Mouse (Mus musculus) embryonic fibroblast, embryonic 13.5 days (primary cell): ENCODE data around the gene Zfp518b. TPM values are rescaled to one million over a fixed set of nuclear protein-coding genes. Genes with fewer than 3 reads are reported as not detected.

Source experiments
- H3K27ac ChIP-seq: 2 replicates; pipeline ENCODE4 v1.5.1; 2012; ENCODE audit warnings: low read length, control low read depth, inconsistent platforms; ENCODE audit not compliant: insufficient read depth
- H3K4me1 ChIP-seq: 2 replicates; pipeline ENCODE4 v1.6.1; 2011; ENCODE audit warnings: low read length; ENCODE audit not compliant: control insufficient read depth, insufficient read depth
- H3K4me3 ChIP-seq: 2 replicates; pipeline ENCODE4 v1.5.1; 2011; ENCODE audit warnings: mild to moderate bottlenecking, control low read depth, low read length; ENCODE audit not compliant: insufficient read depth
- CTCF ChIP-seq: IDR thresholded peaks from 2 replicates; pipeline ENCODE4 v1.5.1; 2011; ENCODE audit warnings: mild to moderate bottlenecking, control low read depth, low read length, moderate library complexity, borderline replicate concordance; ENCODE audit not compliant: insufficient read depth
- POLR2A ChIP-seq: IDR thresholded peaks from 2 replicates; pipeline ENCODE4 v1.6.1; 2011; ENCODE audit warnings: low read depth, mild to moderate bottlenecking, control low read depth, low read length, moderate library complexity
- polyA plus RNA-seq: library from polyadenylated mRNA; stranded (reverse); fragments of >200 nt; gene quantifications from 2 replicates; pipeline ENCODE4 v1.2.4, GENCODE M21; 2011; ENCODE audit warnings: low read depth; ENCODE audit not compliant: missing spikeins, insufficient read length

The Zfp518b gene
- polyA plus RNA-seq, 1 experiment, result 22.4 TPM

DNA sequence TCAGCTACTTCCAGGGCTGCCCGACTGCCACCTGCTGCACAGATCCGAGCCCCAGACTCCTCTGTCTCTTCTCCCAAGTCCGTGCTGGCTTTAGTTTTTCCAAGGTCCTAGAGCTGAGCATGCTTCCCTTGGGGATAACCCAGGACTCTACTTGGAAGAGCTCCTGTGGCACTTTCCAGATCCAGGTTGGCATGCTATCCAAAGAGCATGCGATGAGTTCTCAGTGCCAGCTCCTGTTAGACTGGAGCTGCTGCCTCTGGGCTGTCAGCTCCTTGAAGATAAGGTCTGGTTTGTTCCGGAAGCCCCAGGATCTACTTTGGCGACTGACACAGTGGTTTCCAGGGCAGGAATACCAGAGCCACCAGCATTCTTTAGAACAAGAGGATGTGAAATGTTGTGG is 4.6 kb upstream of the Zfp518b start:
- Histone ChIP-seq H3K4me3 (no peak overlapping the region), H3K27ac (no peak overlapping the region), H3K4me1 (no peaks in the 10 kb centered on the region)
- TF ChIP-seq POLR2A (no peak), CTCF (no peak)

- Histone ChIP-seq H3K27ac (no peak overlapping the region), H3K4me3 (no peak overlapping the region), H3K4me1 (peaks cover 2% of the 10 kb centered on the region; the same call in 1 of the 2 replicates)
- no peak for TF ChIP-seq POLR2A
- no peak for TF ChIP-seq CTCF
These were observed 3.1 kb upstream of the Zfp518b start for GRCm38 (mm10) chr5:38687694-38688093.

DNA sequence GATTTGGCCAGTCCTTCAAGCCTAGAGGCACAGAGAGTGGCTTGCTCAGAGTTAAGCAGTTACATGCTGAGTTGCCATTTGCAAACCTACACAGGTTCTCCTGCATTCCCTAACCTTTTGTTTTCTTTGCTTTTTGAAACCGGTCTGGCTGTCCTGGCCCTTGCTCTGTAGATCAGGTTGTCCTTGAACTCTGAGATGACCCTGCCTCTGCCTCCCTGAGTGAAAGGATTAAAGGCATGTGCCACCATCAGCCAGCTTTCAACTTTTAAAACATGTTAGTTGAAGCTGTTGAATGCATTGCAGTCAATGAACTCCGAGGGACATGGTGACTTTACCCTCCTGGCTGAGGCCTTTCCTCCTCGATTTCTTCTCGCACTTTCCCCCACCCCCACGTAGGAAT is 25.8 kb downstream of the Zfp518b start:
- Histone ChIP-seq H3K4me3 (no peak overlapping the region), H3K4me1 (no peaks in the 10 kb centered on the region), H3K27ac (no peak overlapping the region)
- TF ChIP-seq POLR2A (no peak), CTCF (no peak)

- TF ChIP-seq CTCF (no peak), POLR2A (no peak)
- H3K4me3 ChIP-seq, result no peak overlapping the region
- no peak overlapping the region for H3K27ac ChIP-seq
- H3K4me1 ChIP-seq, result no peaks in the 10 kb centered on the region
These were observed 28.4 kb downstream of the Zfp518b start for GRCm38 (mm10) chr5:38656204-38656603.

GRCm38 (mm10) chr5:38655421-38655928 is 29.2 kb downstream of the Zfp518b start:
- Histone ChIP-seq H3K27ac (no peak overlapping the region), H3K4me1 (no peaks in the 10 kb centered on the region), H3K4me3 (no peak overlapping the region)
- TF ChIP-seq CTCF, result no peak
- TF ChIP-seq POLR2A, result no peak

- no peak overlapping the region for H3K4me3 ChIP-seq
These were observed 30.1 kb downstream of the Zfp518b start for GRCm38 (mm10) chr5:38654571-38654970.

DNA sequence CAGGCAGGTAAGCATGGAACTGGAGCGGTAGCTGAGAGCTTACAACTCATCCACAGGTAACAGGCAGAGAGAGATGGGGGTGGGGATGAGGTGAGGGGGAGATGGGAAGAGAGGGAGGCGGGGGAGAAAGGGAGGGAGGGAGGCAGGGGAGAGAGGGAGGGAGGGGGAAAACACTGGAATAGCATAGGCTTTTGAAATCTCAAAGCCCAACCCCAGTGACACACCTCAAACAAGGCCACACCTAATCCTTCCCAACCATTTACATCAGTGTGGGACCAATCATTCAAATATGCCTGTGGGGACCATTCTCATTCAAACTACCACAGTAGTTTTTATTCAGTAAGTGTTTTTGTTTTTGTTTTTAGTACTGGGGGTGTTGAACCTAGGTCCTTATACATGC is 31.5 kb downstream of the Zfp518b start:
- Histone ChIP-seq H3K4me3 (no peak overlapping the region), H3K4me1 (no peaks in the 10 kb centered on the region), H3K27ac (no peak overlapping the region)
- TF ChIP-seq POLR2A (no peak), CTCF (no peak)

More at GRCm38 (mm10) chr5:38654571-38654970, 30.1 kb downstream of the Zfp518b start:
- TF ChIP-seq POLR2A (no peak), CTCF (no peak)
- H3K27ac ChIP-seq, result no peak overlapping the region
- no peaks in the 10 kb centered on the region for H3K4me1 ChIP-seq

DNA sequence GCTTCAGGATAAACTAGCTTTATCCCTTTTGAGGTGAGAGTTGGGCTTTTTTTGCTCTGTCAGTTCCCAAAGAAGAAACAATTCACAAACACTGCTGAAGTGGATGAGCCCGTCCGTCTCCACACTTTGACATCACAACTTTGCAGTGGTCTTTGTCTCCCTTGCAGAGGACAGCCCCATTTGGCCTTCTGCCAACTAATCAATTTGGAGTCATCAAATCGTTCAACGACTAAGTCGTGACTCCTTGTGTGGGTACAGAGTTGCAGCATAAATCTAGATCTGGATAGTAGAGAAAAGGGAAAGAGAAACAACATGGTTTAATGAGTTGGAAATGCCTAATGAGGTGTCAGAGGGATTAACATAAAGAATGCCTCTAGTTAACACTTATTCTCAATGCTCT is 33.2 kb downstream of the Zfp518b start:
- TF ChIP-seq POLR2A (no peak), CTCF (no peak)
- Histone ChIP-seq H3K4me1 (no peaks in the 10 kb centered on the region), H3K27ac (no peak overlapping the region), H3K4me3 (no peak overlapping the region)

GRCm38 (mm10) chr5:38641526-38641925 is 43.1 kb downstream of the Zfp518b start:
- Histone ChIP-seq H3K4me1 (no peaks in the 10 kb centered on the region), H3K4me3 (no peak overlapping the region), H3K27ac (no peak overlapping the region)
- TF ChIP-seq POLR2A (no peak), CTCF (no peak)

- peaks cover 9% of the 10 kb centered on the region; the same call in 1 of the 2 replicates for H3K4me1 ChIP-seq
- no peak overlapping the region for H3K4me3 ChIP-seq
- no peak overlapping the region for H3K27ac ChIP-seq
- TF ChIP-seq POLR2A (no peak), CTCF (no peak)
These were observed 48.3 kb downstream of the Zfp518b start for GRCm38 (mm10) chr5:38636301-38636749.
